Mouse (Mus musculus): ENCODE results near the gene Gm20388.

Gene Gm20388

DNA sequence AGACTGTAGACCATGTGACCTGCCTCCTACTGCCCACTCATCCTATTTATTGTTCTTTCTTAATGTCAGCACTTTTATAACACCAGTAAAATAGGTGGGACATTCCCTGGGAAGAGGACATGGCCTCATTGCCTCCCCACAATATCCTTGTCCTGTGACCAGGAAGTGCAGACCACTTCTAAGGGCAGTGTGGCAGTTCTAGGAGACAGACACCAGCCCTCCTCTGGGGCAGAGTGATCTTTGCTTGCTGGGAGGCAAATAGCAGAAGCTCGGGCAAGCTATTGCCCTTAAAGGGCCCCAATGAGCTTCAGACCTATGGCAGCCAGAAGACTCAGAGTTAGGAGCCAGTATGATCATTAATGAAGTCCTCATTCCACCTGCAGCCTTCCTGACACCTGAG, 2694.0 kb downstream of the Gm20388 start:
- in situ Hi-C loops (cut with MboI, MseI) = no loop called here

DNA sequence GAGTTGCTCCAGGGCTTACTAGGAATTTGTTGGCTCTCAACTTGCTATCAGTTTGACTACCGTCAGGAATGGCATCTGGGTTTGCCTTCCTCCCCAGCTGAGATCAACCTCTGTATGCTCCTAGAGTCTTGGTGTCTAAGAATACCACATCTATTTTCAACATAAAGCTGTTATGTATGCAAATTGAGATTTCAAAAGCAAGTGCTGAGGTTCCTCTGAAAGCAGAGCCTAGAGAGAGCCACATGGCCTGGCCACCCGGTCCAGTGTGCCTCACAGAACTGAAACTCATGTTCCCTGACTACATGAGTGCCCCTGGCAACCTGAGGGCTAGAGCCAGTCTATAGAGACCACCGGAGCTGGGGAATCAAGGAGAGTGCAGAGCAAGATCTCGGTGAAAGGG, 2694.7 kb downstream of the Gm20388 start:
- in situ Hi-C loops (cut with MboI, MseI) = no loop called here

DNA sequence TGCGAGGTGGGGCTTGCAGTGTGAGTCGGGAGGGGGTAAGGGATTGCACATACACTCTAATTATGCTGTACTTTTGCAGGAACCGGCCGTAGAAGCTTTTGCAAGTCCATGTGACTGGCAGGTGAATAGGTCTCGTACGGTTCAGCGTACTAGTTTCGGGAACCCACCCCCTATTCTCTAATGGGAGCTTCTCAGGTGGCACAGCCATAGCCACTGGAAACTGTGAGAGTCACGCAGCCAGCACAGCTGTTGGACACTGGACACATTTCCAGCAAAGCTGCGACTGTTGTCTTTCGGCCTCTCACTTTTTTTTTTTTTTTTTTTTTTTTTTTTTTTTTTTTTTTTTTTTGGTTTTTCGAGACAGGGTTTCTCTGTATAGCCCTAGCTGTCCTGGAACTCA, 2696.2 kb downstream of the Gm20388 start:
- in situ Hi-C loops (cut with MboI, MseI) = no loop called here

DNA sequence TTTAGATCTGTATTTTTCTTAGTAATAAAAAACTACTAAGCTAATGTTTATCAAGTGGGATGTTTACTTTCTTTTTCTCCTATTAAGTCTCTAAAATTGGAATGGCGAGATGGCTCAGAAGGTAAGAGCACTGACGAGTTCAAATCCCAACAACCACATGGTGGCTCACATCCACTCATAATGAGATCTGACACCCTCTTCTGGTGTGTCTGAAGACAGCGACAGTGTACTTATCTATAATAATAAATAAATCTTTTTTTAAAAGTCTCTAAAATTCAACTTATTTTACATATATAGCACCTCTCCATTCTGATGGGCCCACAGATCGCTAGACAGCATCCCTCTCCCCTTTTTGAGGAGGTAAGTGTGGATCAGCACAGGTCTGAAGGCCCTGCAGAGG, 2699.6 kb downstream of the Gm20388 start:
- in situ Hi-C loops (cut with MboI, MseI) = loop anchor here (10.0 kb wide), 1 partner anchor 615 kb away; no protein-coding TSS in a partner anchor

DNA sequence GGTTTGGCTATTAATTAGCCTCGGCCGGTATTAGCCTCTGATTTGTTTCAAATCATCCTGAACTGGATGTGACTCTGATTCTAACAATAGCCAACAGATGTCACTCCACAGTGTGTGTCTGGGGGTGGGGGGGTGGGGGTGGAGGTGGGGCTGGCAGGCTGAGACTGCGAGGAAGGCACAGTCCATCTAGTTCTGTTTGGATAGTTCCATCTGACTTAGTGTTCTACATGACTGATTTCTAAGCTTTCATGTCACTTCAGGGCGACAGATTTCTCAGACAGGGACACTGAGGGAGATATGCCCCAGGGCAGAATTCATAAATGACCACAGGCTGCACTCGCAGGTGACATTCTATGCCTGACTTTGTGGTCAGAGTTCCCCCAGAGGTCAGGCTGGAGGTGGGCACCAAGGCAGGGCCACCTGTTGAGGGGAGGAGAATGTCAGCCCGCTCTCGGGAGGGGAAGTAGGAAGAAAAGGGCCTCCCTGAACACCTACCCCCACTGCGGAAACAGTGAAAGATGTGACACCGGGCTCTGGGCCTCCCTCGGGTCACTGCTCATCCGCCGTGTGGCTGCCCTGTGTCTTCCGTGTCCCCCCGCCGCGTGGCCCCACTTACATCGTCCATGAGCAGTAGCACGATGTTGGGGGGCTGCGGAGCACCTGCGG, 2700.1 kb downstream of the Gm20388 start:
- in situ Hi-C loops (cut with MboI, MseI) = loop anchor here (10.0 kb wide), 1 partner anchor 616 kb away; no protein-coding TSS in a partner anchor

DNA sequence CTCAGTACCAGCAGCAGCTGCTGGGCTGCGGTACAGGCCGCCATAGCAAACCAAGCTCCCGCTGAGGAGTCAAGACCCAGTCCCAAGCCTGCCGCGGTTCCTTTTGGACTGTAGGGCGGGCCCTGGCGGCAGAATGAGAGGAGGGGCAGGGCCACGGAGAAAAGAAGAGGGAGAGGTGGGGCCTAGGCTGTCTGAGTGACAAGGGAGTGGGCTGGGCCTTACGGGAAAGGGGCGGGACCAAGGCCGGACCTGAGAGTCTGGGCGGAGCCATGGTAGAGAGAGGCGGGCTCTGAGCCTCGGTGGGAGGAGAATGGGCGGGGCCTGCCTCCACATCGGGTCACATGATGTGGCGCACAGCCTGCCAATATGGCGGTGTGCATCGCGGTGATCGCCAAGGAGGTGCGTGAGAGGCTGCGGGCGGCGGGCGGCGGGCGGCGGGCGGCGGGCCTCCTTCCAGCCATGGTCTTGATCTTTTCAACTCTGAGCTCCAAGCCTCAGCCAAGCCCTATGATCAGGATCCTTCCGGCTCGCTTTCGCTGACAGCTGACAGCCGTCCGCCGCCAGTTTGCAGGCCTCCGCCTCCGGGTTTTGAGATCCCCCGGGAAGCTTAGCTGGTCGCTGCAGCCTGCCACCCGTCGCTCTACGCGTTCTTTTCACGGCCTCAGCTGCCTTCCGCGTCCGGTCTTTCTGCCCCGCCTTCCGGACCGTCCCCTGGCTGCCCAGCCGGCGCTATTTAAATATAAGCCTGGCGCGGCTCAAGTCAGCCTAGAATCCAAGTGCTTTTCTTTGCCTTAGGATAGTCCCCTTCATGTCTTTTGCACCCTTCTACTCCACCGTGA, 2700.9 kb downstream of the Gm20388 start, which contains the start of the genes Galns and Trappc2l:
Gene Galns, minus strand, starts transcription at position 169 of the 839 bp plus-strand sequence.
Gene Trappc2l, plus strand, starts transcription at position 346 of the 839 bp plus-strand sequence.
- in situ Hi-C loops (cut with MboI, MseI) = loop anchor here (10.0 kb wide), 1 partner anchor 617 kb away; no protein-coding TSS in a partner anchor

DNA sequence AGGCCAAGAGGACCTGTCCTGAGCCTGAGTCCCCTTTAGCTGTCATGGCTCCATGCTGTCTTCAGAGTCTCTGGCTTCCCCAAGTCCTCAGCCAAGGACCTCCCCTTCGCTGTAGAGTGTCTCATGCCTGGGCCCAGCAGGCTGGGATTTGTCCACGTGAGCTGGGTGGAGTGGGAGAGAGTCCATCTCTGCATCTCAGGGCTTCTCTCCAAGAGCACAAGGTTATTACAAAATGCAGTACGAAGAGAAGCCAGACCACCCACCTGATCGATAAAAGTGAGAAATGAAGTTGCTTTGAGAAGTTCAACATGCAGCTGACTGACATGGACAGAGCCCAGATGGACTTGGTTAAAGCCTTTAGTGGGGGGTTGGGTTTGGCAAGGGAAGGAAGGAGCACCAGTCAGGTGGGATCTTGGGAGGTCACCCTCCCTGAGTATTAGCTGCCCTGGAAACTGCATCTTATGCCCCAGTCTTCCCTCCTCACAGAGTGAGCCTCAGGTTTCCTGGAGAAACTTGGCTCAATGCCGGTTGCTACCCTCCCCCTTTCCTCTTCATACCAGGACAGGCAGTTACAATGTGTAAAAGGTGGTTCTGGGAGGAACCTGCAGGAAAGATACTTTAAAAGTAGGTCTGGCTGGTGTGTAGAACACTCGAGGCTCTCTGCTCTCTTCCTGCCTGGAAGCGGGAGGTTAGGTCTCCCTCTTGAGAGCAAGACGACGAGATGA, 2705.7 kb downstream of the Gm20388 start:
- in situ Hi-C loops (cut with MboI, MseI) = loop anchor here (10.0 kb wide), 1 partner anchor 622 kb away; no protein-coding TSS in a partner anchor

DNA sequence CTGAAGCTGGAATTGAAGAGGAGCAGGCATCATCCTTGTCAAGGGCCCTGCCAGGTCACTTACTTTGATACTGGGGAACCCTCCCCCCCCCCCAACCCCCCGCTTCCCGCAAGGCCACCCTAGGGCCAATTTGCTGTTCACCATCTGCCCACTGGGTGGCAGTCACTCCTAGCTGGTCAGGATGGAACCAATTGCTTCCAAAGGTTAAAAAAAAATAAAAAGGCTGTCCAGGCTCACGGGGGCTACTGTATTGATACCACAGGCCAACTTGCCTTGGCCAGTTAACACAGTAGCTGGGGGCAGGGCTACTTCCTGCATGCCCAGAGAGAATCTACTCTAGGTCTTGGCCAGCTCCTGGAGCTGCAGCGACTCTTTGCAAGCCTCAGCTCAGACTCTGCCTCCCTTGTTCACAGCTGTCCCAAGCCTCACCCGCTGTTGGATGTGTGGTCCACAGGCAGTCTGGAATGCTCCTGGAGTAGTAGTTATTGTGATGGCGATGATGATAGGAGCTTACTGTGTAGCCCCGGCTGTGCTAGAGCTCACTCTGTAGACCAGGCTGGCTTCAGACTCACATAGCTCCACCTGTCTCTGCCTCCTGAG, 2707.4 kb downstream of the Gm20388 start:
- in situ Hi-C loops (cut with MboI, MseI) = loop anchor here (10.0 kb wide), 1 partner anchor 623 kb away; no protein-coding TSS in a partner anchor

DNA sequence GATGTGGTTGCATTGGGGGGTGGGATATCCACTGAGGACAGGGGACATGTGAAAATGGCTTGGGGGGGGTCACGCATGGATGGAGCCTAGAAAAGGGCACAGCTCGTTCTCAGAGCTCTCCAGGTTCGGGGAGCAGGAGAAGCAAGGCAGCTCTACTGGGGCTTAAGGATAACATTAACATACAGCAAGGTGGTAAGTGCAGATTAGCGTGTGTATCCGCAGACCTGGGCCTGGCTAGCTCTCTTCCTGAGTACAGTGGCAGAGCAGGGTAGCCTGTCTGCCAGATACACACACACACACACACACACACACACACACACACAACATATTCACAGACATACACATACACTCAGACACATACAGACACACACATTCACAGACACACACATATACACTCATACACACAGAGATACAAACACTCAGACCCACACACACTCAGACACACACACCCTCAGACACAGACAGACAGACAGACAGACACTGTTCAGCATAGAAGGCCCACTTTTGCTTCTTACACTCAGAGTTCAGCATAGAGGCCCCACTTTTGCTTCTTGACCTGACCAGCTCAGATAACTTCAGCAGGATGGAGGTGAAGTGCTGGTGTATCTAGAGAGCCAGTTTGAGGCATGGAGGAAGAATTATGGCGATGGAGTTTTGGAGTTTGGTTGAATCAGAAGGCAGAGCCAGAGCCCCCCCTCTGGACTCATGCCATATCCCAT, 2708.2 kb downstream of the Gm20388 start:
- in situ Hi-C loops (cut with MboI, MseI) = loop anchor here (10.0 kb wide), 1 partner anchor 624 kb away; no protein-coding TSS in a partner anchor

DNA sequence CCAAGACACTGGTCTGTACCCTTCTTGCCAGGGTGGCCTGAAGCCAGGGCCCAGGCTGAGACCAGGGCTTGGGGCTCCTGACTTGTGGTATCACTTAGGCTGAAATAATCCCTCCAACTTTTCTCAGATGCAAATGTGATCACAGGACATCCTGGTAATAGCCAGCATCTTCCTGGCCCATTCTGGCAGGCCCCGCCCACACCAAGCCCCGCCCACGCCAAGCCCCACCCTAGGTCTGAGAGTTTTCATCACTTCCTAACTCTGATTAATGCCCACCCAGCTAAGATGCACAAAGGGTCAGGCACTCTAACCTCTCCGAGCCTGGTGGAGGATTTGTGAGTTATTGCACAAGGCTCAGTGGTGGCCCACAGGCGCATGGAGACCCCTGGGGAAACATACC, 2709.8 kb downstream of the Gm20388 start:
- in situ Hi-C loops (cut with MboI, MseI) = loop anchor here (5.0 kb wide), 1 partner anchor 207 kb away; no protein-coding TSS in a partner anchor

DNA sequence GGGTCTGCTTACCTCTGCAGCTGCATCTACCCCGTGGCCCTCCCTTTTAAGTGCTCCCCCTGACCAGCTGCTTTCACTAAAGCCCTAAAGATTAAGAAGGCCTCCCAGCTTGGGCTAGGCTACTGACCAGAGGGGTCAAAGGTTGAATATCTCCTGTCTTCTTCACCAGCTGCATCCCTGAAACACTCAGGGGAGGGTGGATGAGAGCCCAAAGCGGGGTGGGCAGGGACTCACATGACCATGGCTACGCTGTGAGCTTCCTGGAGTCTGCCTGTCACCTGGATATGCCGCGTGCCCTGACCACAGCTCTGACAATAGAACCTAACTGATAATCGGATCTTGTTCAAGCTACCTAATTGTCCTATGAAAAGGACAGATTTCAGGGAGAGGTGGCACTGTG, 2712.1 kb downstream of the Gm20388 start, which contains the start of gene Pabpn1l:
Gene Pabpn1l, minus strand, starts transcription at position 13 of the 400 bp plus-strand sequence.
- in situ Hi-C loops (cut with MboI, MseI) = loop anchor here (5.0 kb wide), 1 partner anchor 205 kb away; no protein-coding TSS in a partner anchor

DNA sequence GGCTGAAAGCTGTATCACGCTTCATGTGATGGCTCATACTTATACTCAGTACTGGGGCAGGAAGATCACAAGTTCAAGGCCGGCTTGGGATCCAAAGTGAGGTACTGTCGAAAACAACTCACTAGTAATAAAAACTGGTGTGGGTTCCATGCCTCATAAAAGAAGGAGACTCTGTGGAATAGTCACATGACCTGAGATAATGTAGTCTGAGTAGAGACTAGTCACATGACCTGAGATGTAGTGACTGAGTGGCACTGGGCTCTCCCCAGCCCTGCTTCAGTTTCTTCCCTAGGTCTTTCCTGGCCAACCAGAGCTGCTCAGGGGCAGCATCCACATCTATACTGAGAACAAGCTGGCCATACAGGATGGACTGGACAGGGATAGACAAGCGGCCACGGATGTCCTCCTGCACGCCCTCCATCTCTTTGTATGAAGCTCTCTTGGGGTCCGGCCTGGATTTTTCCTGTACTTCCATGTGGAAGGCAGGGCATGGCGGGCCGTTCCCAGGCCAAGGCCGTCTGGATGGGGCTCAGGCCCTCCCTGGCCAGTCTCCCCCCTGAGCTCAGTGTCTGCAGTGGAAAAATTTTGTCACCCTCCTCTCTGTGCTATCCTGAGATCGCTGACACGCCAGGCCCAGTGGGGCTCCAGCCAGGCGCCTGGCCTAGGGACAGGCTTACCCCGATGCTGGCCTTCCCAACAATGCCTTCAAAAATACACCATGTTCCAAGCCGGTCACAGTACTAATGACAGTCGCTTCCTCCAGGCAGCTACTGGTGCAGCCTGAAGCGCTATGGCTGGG, 2713.4 kb downstream of the Gm20388 start:
- in situ Hi-C loops (cut with MboI, MseI) = loop anchor here (5.0 kb wide), 1 partner anchor 203 kb away; no protein-coding TSS in a partner anchor

DNA sequence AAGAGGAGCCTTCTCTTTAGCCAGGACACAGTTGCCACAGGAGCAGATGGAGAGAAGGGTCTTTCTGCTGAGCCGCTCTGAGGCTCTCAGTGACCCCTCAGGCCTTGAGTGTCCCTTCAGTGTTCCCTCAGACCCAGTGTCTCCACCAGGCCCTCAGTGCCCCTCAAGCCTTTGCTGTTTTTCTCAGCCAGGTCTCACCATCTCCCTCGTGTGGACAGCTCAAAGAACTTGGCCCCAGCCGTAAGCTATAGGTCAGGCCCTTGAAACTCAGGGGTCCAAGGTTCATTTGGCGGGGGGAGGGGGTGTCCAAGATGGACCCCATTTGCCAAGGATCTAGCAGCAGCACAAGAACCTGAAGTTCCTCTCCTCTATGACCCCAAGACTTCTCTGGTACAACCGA, 2714.0 kb downstream of the Gm20388 start:
- in situ Hi-C loops (cut with MboI, MseI) = loop anchor here (5.0 to 25.0 kb wide), 2 partner anchors 203 to 1312 kb away; no protein-coding TSS in a partner anchor

DNA sequence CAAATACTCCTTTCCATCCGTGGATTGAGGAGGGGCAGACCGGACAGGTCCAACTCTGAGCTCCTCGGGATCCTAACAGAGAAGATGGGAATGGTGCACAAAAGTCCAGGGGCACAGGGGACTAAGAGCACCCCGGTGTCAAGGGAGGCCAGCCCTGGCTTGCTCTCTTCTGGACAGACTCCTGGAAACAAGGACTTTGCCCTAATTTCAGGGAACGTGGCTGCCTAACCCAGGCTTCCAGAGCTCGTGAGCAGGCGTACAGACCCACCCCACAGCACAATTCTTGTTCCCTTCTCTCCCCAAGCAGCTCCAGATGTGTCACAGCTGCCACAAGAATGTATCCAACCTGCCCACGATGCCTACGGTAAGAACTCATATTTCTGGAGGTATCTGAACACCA, 2715.2 kb downstream of the Gm20388 start:
- in situ Hi-C loops (cut with MboI, MseI) = loop anchor here (25.0 kb wide), 1 partner anchor 1314 kb away; no protein-coding TSS in a partner anchor

DNA sequence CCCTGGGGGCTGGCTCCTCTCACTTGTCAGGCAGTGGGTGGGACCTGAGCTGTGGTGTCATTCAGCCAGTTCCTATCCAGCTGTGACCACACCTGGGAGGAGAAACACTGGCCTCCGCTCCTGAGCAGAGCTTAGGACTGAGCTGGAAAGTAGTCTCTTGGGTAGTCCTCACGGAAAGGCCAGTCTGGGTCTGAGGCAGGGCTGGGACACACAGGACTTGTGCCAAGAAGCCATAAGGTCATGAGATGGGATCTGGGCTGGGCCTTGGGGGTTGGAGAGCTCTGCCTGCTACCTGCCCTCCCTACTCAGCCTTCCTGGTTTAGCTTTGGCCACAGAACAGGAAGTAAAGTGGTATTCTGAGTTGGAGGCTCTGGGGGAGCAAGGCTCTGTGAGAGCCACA, 2716.3 kb downstream of the Gm20388 start:
- in situ Hi-C loops (cut with MboI, MseI) = loop anchor here (25.0 kb wide), 1 partner anchor 1315 kb away; no protein-coding TSS in a partner anchor

DNA sequence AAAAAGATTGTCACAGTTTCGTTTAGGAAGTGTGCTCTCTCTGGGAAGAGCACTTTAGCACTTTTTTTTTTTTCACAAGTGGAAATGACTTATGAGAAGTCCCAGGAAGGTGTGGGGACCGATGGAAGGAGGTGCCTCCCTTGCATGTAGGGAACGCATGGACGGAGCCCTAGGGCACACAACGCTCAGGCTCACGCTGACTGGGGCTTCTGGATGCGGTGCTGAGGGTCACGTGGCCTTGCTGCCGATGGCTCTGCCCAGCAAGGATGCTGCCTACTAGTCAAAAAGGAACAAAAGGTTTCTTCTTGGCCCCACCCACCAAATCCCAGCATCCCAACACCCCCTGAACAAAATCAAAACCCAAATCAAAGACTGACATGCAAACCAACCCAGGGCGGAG, 2718.7 kb downstream of the Gm20388 start:
- in situ Hi-C loops (cut with MboI, MseI) = loop anchor here (25.0 kb wide), 1 partner anchor 1317 kb away; no protein-coding TSS in a partner anchor

DNA sequence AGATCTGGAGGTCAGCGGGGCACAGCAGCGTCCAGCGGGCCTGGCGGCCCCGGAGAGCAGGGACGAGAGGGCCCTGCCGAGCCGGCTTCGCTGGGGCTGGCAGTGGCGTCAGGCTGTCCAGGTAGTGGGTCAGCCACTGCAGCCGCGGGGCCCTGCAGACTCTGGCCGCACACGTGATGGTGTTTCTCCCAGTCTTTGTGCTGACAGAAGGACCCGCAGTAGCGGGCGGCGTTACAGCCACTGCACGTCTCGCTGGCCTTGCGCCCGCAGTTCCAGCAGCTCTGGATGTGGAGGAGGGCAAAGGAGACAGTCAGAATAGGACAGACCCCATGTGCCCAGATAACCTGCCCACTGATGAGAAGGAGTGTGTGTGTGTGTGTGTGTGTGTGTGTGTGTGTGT, 2720.1 kb downstream of the Gm20388 start:
- in situ Hi-C loops (cut with MboI, MseI) = loop anchor here (25.0 kb wide), 1 partner anchor 1318 kb away; no protein-coding TSS in a partner anchor

DNA sequence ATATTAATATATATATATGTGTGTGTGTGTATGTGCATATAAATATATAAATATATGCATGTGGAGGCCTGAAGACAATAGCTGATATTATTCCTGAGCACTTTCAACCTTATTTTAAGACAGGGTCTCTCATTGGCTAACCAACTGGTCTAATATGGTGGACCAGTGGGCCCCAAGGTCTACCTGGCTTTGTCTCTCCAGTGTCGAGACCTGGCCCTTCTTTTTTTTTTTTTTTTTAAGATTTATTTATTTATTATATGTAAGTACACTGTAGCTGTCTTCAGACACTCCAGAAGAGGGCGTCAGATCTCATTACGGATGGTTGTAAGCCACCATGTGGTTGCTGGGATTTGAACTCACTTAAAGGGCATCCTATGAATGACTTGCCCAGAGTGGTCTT, 2721.5 kb downstream of the Gm20388 start:
- in situ Hi-C loops (cut with MboI, MseI) = loop anchor here (25.0 kb wide), 1 partner anchor 1320 kb away; no protein-coding TSS in a partner anchor

DNA sequence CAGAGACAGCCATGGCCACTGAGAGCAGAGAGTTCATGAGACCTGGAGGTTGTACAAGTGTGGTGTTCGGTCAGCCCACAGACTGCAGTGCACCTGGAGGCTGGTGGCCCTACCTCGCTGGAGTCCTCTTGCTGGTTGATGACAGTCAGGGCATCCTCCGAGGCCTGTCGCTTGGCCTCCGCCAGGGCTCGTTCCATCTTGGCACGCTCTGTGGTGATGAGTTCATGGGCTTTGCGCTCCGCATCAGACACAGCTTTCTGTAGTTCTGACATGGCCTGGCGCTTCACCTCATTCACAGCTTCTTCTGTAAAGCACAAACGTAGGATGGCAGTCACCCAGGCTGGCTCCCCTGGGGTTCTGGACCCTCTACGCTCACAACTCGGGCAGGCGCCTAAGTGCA, 2722.6 kb downstream of the Gm20388 start:
- in situ Hi-C loops (cut with MboI, MseI) = loop anchor here (25.0 kb wide), 1 partner anchor 1321 kb away; no protein-coding TSS in a partner anchor

All from T-helper 1 cell (primary cell).